Mouse (Mus musculus): ENCODE results near the gene Rhbg.

Gene Rhbg

DNA sequence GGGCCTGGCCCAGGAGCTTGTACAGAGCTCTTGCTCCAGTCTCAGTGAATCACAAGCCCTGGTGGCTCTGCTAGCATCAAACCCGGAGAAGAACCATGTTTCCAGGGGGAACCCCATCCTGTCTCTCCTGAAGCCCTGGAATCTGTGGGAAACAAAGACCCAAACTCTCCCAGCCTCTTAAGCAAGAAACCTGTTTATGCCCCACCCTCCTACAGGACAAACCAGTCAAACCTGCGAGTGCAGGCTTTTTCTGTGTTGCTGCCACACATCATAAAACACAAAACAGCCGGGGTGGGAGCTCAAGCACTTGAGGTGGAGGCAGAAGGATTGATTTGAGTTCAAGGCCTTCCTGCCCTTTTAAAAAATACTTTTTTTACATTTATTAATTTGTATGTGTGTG is 7.8 kb upstream of the Rhbg start:
- DNase-seq (ENCODE audit: low spot score in 2 of 2), result no peak

- DNase-seq (ENCODE audit: low spot score in 2 of 2), result no peak
These were observed 1.9 kb upstream of the Rhbg start for GRCm38 (mm10) chr3:88256382-88256781.

- no peak for DNase-seq (ENCODE audit: low spot score in 2 of 2)
These were observed 1.4 kb upstream of the Rhbg start for GRCm38 (mm10) chr3:88255950-88256349.

GRCm38 (mm10) chr3:88252739-88253138 is 1.8 kb downstream of the Rhbg start:
- DNase-seq (ENCODE audit: low spot score in 2 of 2), result no peak

GRCm38 (mm10) chr3:88248406-88248805 is 6.1 kb downstream of the Rhbg start:
- no peak for DNase-seq (ENCODE audit: low spot score in 2 of 2)

- DNase-seq (ENCODE audit: low spot score in 2 of 2), result no peak
These were observed 6.8 kb downstream of the Rhbg start for GRCm38 (mm10) chr3:88247666-88248065.

DNA sequence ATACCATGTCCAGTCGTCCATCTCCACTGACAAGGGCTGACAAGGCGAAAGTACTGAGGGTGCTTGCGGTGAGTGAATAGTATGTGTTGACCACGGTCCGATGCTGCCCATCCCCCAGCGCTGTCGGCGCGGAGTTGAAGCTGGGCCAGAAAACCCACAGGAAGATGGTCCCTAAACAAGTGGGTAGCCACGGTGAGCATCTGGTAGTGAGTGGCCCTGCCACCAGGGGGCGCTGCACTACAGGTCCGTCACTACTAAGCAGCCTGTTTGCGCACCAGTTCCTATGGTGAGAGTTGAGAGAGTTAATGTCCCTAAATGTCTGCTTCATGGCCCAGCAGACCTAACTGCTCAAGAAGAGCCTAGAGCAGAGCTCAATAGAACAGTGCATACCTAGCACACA is 8.7 kb downstream of the Rhbg start:
- DNase-seq (ENCODE audit: low spot score in 2 of 2), result no peak

DNA sequence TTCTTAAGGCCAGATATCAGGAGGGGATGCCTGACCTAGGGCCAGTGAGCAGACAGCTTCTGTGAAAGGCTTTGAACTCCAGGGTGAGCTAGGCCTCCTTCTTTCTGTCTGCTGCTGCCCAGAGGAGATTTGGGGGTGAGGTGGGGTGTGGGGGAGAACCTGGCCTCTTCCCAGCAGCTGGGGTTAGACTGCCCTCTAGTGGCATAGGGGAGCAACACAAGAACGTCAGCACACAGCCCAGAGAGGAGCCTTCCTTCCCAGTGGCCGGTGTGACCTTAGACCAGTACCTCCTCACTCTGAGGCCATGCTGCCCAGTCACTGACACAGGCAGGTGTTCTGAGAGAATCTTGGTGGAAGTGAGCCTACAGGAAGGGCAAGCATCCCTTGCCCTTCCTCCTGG is 10.4 kb downstream of the Rhbg start:
- no peak for DNase-seq (ENCODE audit: low spot score in 2 of 2)

GRCm38 (mm10) chr3:88242531-88242930 is 12.0 kb downstream of the Rhbg start:
- no peak for DNase-seq (ENCODE audit: low spot score in 2 of 2)

- DNase-seq (ENCODE audit: low spot score in 2 of 2), result no peak
These were observed 13.3 kb downstream of the Rhbg start for GRCm38 (mm10) chr3:88241045-88241786.

DNA sequence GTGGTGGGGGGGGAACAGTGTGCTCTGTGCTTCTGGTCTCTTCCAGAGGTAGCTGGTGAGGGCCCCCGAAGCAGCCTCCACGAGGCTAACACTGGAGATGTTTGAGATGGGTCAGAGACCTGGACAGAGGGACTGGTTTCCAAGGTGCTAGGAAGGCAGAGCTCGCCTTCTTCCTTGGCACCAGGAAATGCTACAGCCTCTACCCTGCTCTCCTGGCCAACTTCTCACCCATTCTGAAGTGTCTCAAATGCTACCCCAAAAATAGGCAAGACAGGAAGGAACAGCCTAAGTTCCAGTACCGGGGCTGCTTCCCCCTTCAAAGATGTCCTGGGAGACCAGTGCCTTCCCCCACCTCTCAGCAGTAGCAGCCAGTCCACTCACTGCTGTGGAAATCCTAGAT is 15.1 kb downstream of the Rhbg start:
- DNase-seq (ENCODE audit: low spot score in 2 of 2), result no peak

- no peak for DNase-seq (ENCODE audit: low spot score in 2 of 2)
These were observed 15.6 kb downstream of the Rhbg start for GRCm38 (mm10) chr3:88238866-88239391.

- DNase-seq (ENCODE audit: low spot score in 2 of 2), result no peak
These were observed 16.8 kb downstream of the Rhbg start for GRCm38 (mm10) chr3:88237556-88238194.

DNA sequence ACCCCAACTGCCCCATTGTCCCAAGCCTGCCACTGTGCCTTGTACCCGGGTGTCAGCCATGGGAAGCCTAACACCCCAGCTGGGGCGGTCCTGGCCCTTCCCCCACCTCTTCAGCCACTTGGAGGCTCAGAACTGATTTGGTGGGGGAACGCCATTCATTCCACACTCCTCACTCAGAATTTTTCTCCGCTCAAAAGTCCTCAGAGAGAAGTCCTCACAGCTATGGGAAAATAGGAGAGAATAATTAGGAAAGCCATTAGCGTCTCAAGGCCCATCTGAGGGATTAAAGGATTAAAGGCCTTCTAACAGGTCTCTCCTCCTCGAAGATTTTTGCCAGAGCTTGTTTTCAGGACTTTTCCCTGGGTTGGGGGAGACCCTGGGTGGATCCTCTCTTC is 17.4 kb downstream of the Rhbg start:
- DNase-seq (ENCODE audit: low spot score in 2 of 2), result no peak

DNA sequence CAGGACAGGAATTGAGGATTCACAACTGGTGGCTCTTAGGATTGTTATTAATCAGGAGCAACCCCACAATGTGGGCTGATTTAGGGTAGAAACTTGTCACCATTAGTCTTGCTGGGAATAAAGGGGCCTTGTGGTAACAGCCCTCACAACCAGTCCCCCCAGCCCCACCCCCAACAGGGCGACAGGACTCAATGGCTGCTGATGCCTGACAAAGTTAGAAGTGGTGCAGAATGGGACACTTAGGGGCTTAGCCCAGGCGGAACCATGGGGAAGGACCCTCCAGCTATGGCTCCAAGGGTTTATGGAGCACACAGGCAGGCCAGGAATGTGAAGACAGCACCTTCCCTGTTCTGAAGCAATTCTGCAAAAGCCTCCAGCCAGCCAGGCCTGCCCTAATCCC is 18.9 kb downstream of the Rhbg start:
- no peak for DNase-seq (ENCODE audit: low spot score in 2 of 2)

DNA sequence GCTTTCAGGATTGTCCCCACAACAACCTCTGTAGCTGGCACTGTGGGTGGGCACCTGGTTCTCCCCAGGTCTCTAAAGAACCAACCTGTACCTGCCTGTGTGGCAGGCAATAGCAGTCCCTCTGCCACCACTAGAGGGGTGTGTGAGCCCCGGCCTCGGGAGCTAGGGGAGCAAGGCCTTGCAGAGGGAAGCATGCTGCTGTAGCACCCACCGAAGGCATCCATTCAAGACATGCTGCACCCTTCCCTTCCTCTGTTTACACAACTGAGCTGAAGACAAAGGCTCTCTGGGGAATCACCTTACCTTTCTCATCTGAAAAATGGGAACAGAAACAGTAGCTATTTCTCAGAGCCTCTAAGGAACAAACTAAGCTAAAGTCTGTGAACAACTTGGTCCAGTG is 19.3 kb downstream of the Rhbg start:
- no peak for DNase-seq (ENCODE audit: low spot score in 2 of 2)

DNA sequence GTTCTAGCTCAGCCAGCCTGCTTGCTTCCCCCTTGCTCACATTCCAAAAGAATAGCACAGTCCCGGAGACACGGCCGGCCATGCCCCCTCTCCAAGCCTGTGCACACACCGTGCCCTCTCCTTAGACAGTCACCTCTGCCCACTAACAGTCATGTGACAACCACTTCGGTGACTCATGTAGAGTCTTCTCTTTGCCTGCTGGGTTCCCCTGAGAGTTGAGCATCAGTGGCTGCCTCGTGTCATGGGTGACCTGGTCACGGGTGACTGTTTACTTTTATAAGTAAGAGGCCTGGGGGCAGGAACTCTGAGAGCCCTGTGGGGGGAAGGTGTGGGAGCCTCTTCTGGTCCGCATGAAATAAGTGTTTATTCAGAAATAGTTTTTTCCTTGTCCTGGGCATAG is 20.5 kb downstream of the Rhbg start:
- DNase-seq (ENCODE audit: low spot score in 2 of 2), result no peak

- no peak for DNase-seq (ENCODE audit: low spot score in 2 of 2)
These were observed 21.5 kb downstream of the Rhbg start for GRCm38 (mm10) chr3:88232851-88233649.

DNA sequence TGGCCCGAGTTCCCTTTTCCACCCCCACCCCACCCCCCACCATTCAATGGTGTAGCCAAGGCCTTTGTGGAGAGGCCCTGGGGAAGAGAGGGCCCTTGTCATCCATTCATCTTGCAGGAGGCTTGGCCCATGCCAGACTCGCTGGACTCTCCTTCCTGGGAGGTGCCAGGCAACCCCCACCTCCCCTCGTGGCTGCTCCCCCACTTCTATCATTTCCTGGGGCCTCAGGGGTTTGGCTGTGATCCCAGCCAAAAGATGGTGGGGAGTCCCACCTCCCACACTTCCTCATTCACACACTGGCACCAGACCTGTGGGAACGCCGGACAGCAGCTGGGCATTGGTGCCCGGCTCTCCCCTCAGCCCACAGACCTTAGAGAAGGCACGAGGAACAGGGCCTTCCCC is 22.2 kb downstream of the Rhbg start:
- peak; percentile 73 to 75 for DNase-seq (ENCODE audit: low spot score in 2 of 2)

- no peak for DNase-seq (ENCODE audit: low spot score in 2 of 2)
These were observed 23.4 kb downstream of the Rhbg start for GRCm38 (mm10) chr3:88231061-88231641.

DNA sequence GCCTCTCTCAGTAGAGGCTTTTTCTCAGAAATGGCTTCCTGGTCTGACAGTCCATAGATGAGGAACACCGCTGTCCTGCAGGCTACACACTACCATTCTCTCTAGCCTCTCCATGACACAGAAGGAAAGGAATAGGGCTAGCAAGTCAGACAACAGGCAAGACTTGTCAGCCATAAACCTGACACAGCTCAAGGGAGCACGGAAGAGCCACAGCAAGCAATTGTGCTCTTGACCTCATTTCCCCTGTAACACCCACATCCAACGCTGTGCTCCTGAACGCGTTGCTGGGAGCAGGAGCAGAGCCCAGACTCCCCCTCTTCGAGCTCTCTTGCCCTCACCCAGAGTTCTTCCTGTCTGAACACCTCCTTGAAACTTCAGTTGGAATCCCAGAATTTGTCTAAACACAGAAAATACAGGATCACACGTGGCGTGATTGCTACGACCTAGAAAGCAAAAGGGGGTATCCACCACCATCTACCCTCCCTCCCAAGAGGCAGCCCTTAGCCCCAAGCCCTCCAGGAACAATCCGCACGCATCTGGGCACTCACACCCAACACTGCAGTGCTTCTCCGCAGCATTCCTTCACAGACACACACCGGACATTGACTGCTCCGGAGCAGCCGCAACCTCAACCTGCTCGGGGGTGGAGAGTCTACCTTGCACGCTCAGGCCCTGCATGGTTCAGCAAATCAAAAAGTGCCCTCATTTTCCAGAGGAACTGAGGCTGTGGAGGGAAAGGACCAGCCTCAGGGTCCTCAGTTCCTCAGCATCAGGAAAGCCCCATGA is 24.1 kb downstream of the Rhbg start:
- DNase-seq (ENCODE audit: low spot score in 2 of 2), result no peak
